27 mouse cellular contexts compared by ENCODE assay signal in genomic region chr7:49709381-49710021, GRCm38 (mm10). TPM values are rescaled to one million over a fixed set of nuclear protein-coding genes. Genes with fewer than 3 reads are reported as not detected.
DNase-seq lines count a peak whose midpoint lies in the region; ATAC-seq lines count a peak whose summit lies in the region.
"Had no signal": no experiment of that assay in that cellular context is flagged by ENCODE, and none has a peak within 500 bp of the region (broad histone marks: within the 10 kb centered on the region; RNA-seq: fewer than 3 reads in every experiment).

No protein-coding gene starts in this region.

- peaks cover 26% of the 10 kb centered on the region for H3K4me1 ChIP-seq in hindbrain, embryonic 10.5 days (replicated peaks)
- no peaks in the 10 kb centered on the region for H3K4me1 ChIP-seq in hindbrain, embryonic 16.5 days (ENCODE audit: control insufficient read depth, insufficient read depth, low read depth, low read length)
- H3K4me1 ChIP-seq in neural tube, embryonic 11.5 days (ENCODE audit: control insufficient read depth, insufficient read depth, low read length): peaks cover 7% of the 10 kb centered on the region; the same call in 1 of the 2 replicates
- no peaks in the 10 kb centered on the region for H3K4me1 ChIP-seq in neural tube, embryonic 15.5 days
- peaks cover 11% of the 10 kb centered on the region for H3K4me1 ChIP-seq in midbrain, embryonic 13.5 days (replicated peaks)
- H3K4me1 ChIP-seq: kidney, embryonic 15.5 days had no signal

- H3K4me3 ChIP-seq in hindbrain, embryonic 10.5 days: no peak overlapping the region
- no peak overlapping the region for H3K4me3 ChIP-seq in hindbrain, embryonic 16.5 days (ENCODE audit: low read length)
- H3K4me3 ChIP-seq in neural tube, embryonic 11.5 days (ENCODE audit: low read depth, low read length): no peak overlapping the region
- H3K4me3 ChIP-seq in neural tube, embryonic 15.5 days (replicated peaks): no peak overlapping the region
- no peak overlapping the region for H3K4me3 ChIP-seq in midbrain, embryonic 13.5 days (replicated peaks)
- H3K4me3 ChIP-seq: forebrain, embryonic 13.5 days; heart, embryonic 10.5 days; kidney, embryonic 15.5 days had no signal

- H3K27me3 ChIP-seq in hindbrain, embryonic 10.5 days (ENCODE audit: insufficient read depth, poor library complexity, severe bottlenecking): peaks cover 100% of the 10 kb centered on the region
- peaks cover 64% of the 10 kb centered on the region for H3K27me3 ChIP-seq in hindbrain, embryonic 16.5 days (replicated peaks; ENCODE audit: control insufficient read depth, insufficient read depth, low read length)
- H3K27me3 ChIP-seq in neural tube, embryonic 11.5 days (ENCODE audit: control insufficient read depth, insufficient read depth, low read length): peaks cover 82% of the 10 kb centered on the region
- H3K27me3 ChIP-seq in neural tube, embryonic 15.5 days (replicated peaks): peaks cover 90% of the 10 kb centered on the region
- H3K27me3 ChIP-seq in midbrain, embryonic 13.5 days: peaks cover 81% of the 10 kb centered on the region
- H3K27me3 ChIP-seq: CH12.LX had no signal

- 30% methylated on average over 9 of the region's 9 CpGs for WGBS in hindbrain, embryonic 10.5 days
- WGBS in hindbrain, embryonic 16.5 days: 19% methylated on average over 9 of the region's 9 CpGs
- 19% methylated on average over 9 of the region's 9 CpGs for WGBS in neural tube, embryonic 11.5 days
- WGBS in neural tube, embryonic 15.5 days: 11% methylated on average over 9 of the region's 9 CpGs
- WGBS in midbrain, embryonic 13.5 days: 11% methylated on average over 9 of the region's 9 CpGs

- DNase-seq in hindbrain, embryonic 10.5 days (ENCODE audit: low spot score): no peak
- DNase-seq in neural tube, embryonic 11.5 days (ENCODE audit: low spot score): no peak
- DNase-seq in gastrocnemius, postnatal 25 days: no peak
- no peak for DNase-seq in Muller cell, postnatal 12 days (ENCODE audit: inconsistent ontology term)
- DNase-seq: adrenal gland, adult 2 months; adrenal gland, postnatal 36 days; cerebellum, adult 2 months; cerebellum, postnatal 25 days; gastrocnemius, postnatal 10 days; heart, postnatal 4 days; kidney, adult 18-20 months; kidney, postnatal 25 days; liver; lung, postnatal 36 days; right cerebral cortex, adult 18-20 months; spleen, adult 18-20 months; thymus, postnatal 14 days had no signal

- H3K27ac ChIP-seq in hindbrain, embryonic 10.5 days: peak overlapping the region; percentile 18; the same call in 1 of the 2 replicates
- no peak overlapping the region for H3K27ac ChIP-seq in hindbrain, embryonic 16.5 days (ENCODE audit: low read depth, low read length)
- H3K27ac ChIP-seq in neural tube, embryonic 11.5 days (ENCODE audit: low read depth, low read length): no peak overlapping the region
- H3K27ac ChIP-seq in neural tube, embryonic 15.5 days (replicated peaks): no peak overlapping the region
- H3K27ac ChIP-seq in midbrain, embryonic 13.5 days: no peak overlapping the region
- H3K27ac ChIP-seq: forebrain, embryonic 13.5 days; heart, embryonic 10.5 days; kidney, embryonic 15.5 days; liver, embryonic 14.5 days had no signal

- no peaks in the 10 kb centered on the region for H3K36me3 ChIP-seq in hindbrain, embryonic 10.5 days
- no peaks in the 10 kb centered on the region for H3K36me3 ChIP-seq in hindbrain, embryonic 16.5 days (ENCODE audit: control insufficient read depth, insufficient read depth, low read length)
- H3K36me3 ChIP-seq in neural tube, embryonic 11.5 days (ENCODE audit: control insufficient read depth, insufficient read depth, low read length): no peaks in the 10 kb centered on the region
- H3K36me3 ChIP-seq in neural tube, embryonic 15.5 days: no peaks in the 10 kb centered on the region
- no peaks in the 10 kb centered on the region for H3K36me3 ChIP-seq in midbrain, embryonic 13.5 days
- H3K36me3 ChIP-seq: heart, embryonic 10.5 days; kidney, embryonic 15.5 days had no signal

- H3K9ac ChIP-seq in hindbrain, embryonic 16.5 days (ENCODE audit: low read depth, low read length): no peak overlapping the region
- no peak overlapping the region for H3K9ac ChIP-seq in neural tube, embryonic 11.5 days (ENCODE audit: low read length)
- H3K9ac ChIP-seq in neural tube, embryonic 15.5 days (replicated peaks): no peak overlapping the region
- H3K9ac ChIP-seq in midbrain, embryonic 13.5 days (replicated peaks): no peak overlapping the region
- H3K9ac ChIP-seq: forebrain, embryonic 13.5 days; kidney, embryonic 15.5 days; liver, embryonic 14.5 days had no signal

- no peaks in the 10 kb centered on the region for H3K9me3 ChIP-seq in hindbrain, embryonic 10.5 days
- H3K9me3 ChIP-seq in hindbrain, embryonic 16.5 days (ENCODE audit: control insufficient read depth, low read length): no peaks in the 10 kb centered on the region
- H3K9me3 ChIP-seq in neural tube, embryonic 11.5 days (ENCODE audit: control insufficient read depth, low read length): no peaks in the 10 kb centered on the region
- H3K9me3 ChIP-seq in neural tube, embryonic 15.5 days (replicated peaks): no peaks in the 10 kb centered on the region
- H3K9me3 ChIP-seq in midbrain, embryonic 13.5 days: no peaks in the 10 kb centered on the region
- H3K9me3 ChIP-seq: forebrain, embryonic 13.5 days; heart, embryonic 10.5 days; kidney, embryonic 15.5 days had no signal

- no peak for ATAC-seq in hindbrain, embryonic 16.5 days
- peak; percentile 61; the same call in 1 of the 2 replicates for ATAC-seq in neural tube, embryonic 11.5 days (ENCODE audit: insufficient read depth, low FRiP score, low TSS enrichment)
- no peak for ATAC-seq in neural tube, embryonic 15.5 days (ENCODE audit: low FRiP score)
- peak; percentile 86 for ATAC-seq in midbrain, embryonic 13.5 days
- ATAC-seq: activated CD4-positive, CD25-positive, alpha-beta regulatory T cell, adult 4 months; forebrain, embryonic 13.5 days; inflammation-experienced regulatory T-cells, adult 6 months had no signal

- no peak overlapping the region for H3K4me2 ChIP-seq in hindbrain, embryonic 16.5 days (ENCODE audit: low read length)
- no peak overlapping the region for H3K4me2 ChIP-seq in neural tube, embryonic 11.5 days (ENCODE audit: low read depth)
- no peak overlapping the region for H3K4me2 ChIP-seq in neural tube, embryonic 15.5 days
- no peak overlapping the region for H3K4me2 ChIP-seq in midbrain, embryonic 13.5 days (replicated peaks)
- H3K4me2 ChIP-seq: forebrain, embryonic 13.5 days; kidney, embryonic 15.5 days had no signal

RNA-seq across cellular contexts. Expression of gene Htatip2, which starts 49.4 kb away (rescaled TPM):
- 3.6 and 4.3 TPM in 2 replicates for polyA plus RNA-seq in hindbrain, embryonic 10.5 days (2016; fragmentation: Nextera tagmentation; extraction: Ambion mirVana)
- 4.2 and 5.2 TPM in 2 replicates for polyA plus RNA-seq in hindbrain, embryonic 16.5 days (2015; fragmentation: Nextera tagmentation; extraction: Ambion mirVana)
- 3.2 and 3.4 TPM in 2 replicates for polyA plus RNA-seq in neural tube, embryonic 11.5 days (2014; fragmentation: Nextera tagmentation; extraction: Ambion mirVana)
- polyA plus RNA-seq in neural tube, embryonic 15.5 days (2015; fragmentation: Nextera tagmentation; extraction: Ambion mirVana): 5.1 and 9.0 TPM in 2 replicates
- polyA plus RNA-seq in midbrain, embryonic 13.5 days (2015; fragmentation: Nextera tagmentation; extraction: Ambion mirVana): 3.5 and 4.5 TPM in 2 replicates
- total RNA-seq in gastrocnemius, postnatal 25 days (2021): 1 to 10 TPM; 2.2 to 4.3 TPM
- total RNA-seq: CH12.LX had no signal

Comparison
In these comparisons a context has a peak if more than half of its experiments do, and no peak if none do; other contexts are left out.
1. ATAC-seq: peak in neural tube, embryonic 11.5 days (single experiment) and midbrain, embryonic 13.5 days (single experiment); none in hindbrain, embryonic 16.5 days (single experiment) and neural tube, embryonic 15.5 days (single experiment).